ENCODE assay signal across 28 mouse cellular contexts in genomic region chr1:20558443-20558842, GRCm38 (mm10). TPM values are rescaled to one million over a fixed set of nuclear protein-coding genes. Genes with fewer than 3 reads are reported as not detected.
"Had no signal": no experiment of that assay in that cellular context is flagged by ENCODE, and none has a peak within 500 bp of the region (broad histone marks: within the 10 kb centered on the region; RNA-seq: fewer than 3 reads in every experiment).

No protein-coding gene starts in this region.

- H3K4me1 ChIP-seq: heart, embryonic 10.5 days; heart, embryonic 12.5 days; hindbrain, embryonic 10.5 days; hindbrain, embryonic 12.5 days; intestine, embryonic 15.5 days; liver, embryonic 13.5 days; liver, embryonic 15.5 days had no signal

- H3K4me2 ChIP-seq: heart, embryonic 12.5 days; hindbrain, embryonic 12.5 days; hindbrain, embryonic 14.5 days; intestine, embryonic 15.5 days; liver, embryonic 11.5 days; liver, embryonic 13.5 days; liver, embryonic 15.5 days had no signal

- H3K36me3 ChIP-seq: heart, embryonic 10.5 days; heart, embryonic 12.5 days; hindbrain, embryonic 10.5 days; hindbrain, embryonic 12.5 days; intestine, embryonic 15.5 days; liver, embryonic 13.5 days; liver, embryonic 15.5 days had no signal

- H3K27ac ChIP-seq: heart, adult 2 months; heart, embryonic 10.5 days; hindbrain, embryonic 10.5 days; hindbrain, embryonic 12.5 days; hindbrain, embryonic 14.5 days; intestine, embryonic 15.5 days; layer of hippocampus, adult 2 months; left cerebral cortex, adult 2 months; liver, embryonic 13.5 days; liver, embryonic 15.5 days had no signal

- H3K4me3 ChIP-seq: heart, adult 2 months; heart, embryonic 10.5 days; heart, embryonic 12.5 days; hindbrain, embryonic 10.5 days; hindbrain, embryonic 12.5 days; intestine, embryonic 15.5 days; layer of hippocampus, adult 2 months; left cerebral cortex, adult 2 months; liver, embryonic 13.5 days; liver, embryonic 15.5 days had no signal

- H3K9ac ChIP-seq: heart, embryonic 12.5 days; hindbrain, embryonic 12.5 days; hindbrain, embryonic 14.5 days; intestine, embryonic 15.5 days; liver, embryonic 13.5 days; liver, embryonic 15.5 days; liver, postnatal 0 days had no signal

- ATAC-seq: hindbrain, embryonic 16.5 days; inflammation-experienced regulatory T-cells, adult 6 months; intestine, embryonic 15.5 days; liver, postnatal 0 days had no signal

- DNase-seq: heart, adult 11 months; heart, adult 2 months; heart, postnatal 10 days; heart, postnatal 4 days; kidney, adult 18-20 months; kidney, adult 8-10 months; kidney, postnatal 10 days; kidney, postnatal 25 days; kidney, postnatal 4 days; liver; liver, embryonic 13.5 days; liver, postnatal 0 days had no signal

- H3K9me3 ChIP-seq: heart, embryonic 10.5 days; heart, embryonic 12.5 days; hindbrain, embryonic 10.5 days; hindbrain, embryonic 12.5 days; intestine, embryonic 15.5 days; liver, embryonic 13.5 days; liver, embryonic 15.5 days had no signal

- H3K27me3 ChIP-seq: heart, embryonic 12.5 days; hindbrain, embryonic 12.5 days; intestine, embryonic 15.5 days; liver, embryonic 13.5 days; liver, embryonic 15.5 days had no signal

RNA-seq across cellular contexts. Expression of gene Pkhd1, which starts 59.4 kb away (rescaled TPM):
- total RNA-seq: heart, adult 2 months; heart, postnatal 10 days; heart, postnatal 25 days; heart, postnatal 4 days had no signal
- polyA plus RNA-seq: heart, adult 2 months; heart, embryonic 12.5 days; heart, embryonic 14.5 days; heart, embryonic 16.5 days; hindbrain, embryonic 10.5 days; hindbrain, embryonic 12.5 days; inflammation-experienced regulatory T-cells, adult 6 months; limb, embryonic 11.5 days had no signal
